Mouse (Mus musculus): ENCODE measurements around the gene Trappc5. TPM values are rescaled to one million over a fixed set of nuclear protein-coding genes. Genes with fewer than 3 reads are reported as not detected.

The Trappc5 gene
- total RNA-seq, 2 experiments from 2014 or later = 24.1 to 30.9 TPM

DNA sequence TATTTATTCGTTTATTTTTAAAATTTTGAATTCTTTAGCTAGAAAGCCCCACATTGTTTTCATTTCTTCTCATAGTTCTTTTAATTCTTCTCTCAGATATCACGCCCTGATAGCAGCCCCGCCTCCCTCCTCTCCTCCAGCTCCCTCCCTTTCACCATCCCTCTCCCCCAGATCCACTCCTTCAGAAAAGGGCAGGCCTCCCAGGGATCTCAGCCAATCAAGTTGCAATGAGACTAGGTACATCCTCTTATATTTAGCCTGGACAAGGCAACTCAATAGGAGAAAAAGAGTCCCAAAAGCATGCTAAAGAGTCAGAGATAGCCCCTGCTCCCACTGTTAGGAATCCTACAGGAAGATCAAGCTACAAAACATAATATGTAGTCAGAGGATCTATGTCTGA lies 1.4 kb upstream of the Trappc5 start:
- ATAC-seq (replicated peaks; ENCODE audit: poor library complexity, severe bottlenecking) = no peak

DNA sequence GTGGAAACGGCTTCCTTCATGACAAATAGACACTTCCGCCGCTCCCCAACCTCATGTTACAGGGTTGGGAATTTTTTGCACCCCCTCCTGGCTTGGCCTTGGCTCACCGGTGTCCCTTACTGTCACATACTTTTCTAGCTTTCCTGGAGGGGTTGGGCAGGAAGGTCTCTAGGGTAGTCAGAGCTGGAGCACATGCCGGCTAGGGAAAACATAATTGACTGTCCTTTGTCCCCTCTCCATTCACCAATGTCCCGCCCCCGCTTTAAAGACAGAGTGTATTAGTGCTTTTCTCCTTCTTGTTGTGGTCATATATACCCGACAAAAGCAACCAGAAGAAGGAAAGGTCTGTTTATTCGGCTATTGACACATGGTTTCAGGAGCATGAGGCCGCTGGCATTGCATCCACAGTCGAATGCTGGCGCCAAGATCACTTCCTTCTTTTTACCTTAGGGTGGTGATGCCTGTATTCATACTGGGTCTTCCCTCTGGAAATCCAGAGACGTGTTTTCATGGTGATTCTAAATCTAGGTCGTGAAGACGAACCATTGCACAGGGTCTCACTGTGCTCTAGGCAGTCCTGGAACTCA lies 987 bp downstream of the Trappc5 start:
- ATAC-seq (replicated peaks; ENCODE audit: poor library complexity, severe bottlenecking) = peak; percentile 43

GRCm38 (mm10) chr8:3678831-3679230 lies 2.7 kb downstream of the Trappc5 start:
- ATAC-seq (replicated peaks; ENCODE audit: poor library complexity, severe bottlenecking) = no peak

- ATAC-seq (replicated peaks; ENCODE audit: poor library complexity, severe bottlenecking) = no peak
Observed at GRCm38 (mm10) chr8:3679236-3679635, 3.1 kb downstream of the Trappc5 start.

- no peak for ATAC-seq (replicated peaks; ENCODE audit: poor library complexity, severe bottlenecking)
Observed at GRCm38 (mm10) chr8:3679656-3680055, 3.6 kb downstream of the Trappc5 start.

GRCm38 (mm10) chr8:3682435-3682834 lies 6.3 kb downstream of the Trappc5 start:
- no peak for ATAC-seq (replicated peaks; ENCODE audit: poor library complexity, severe bottlenecking)

- ATAC-seq (replicated peaks; ENCODE audit: poor library complexity, severe bottlenecking) = peak; percentile 27
Observed at GRCm38 (mm10) chr8:3683408-3684176, 7.5 kb downstream of the Trappc5 start.

DNA sequence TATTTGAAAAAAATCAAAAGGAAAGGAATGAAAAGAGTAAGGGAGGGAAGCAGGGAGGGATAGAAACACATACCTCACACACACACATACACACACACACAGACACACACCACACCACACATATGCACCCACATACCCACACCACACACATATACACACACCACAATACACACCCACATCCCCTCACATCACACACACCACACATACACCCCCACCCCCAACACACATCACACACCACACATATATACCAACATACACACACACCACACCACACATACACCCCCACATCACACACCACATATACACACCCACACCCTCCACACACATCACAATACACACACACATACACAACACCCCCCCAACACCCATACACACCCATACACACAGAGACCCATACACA lies 8.4 kb downstream of the Trappc5 start:
- no peak for ATAC-seq (replicated peaks; ENCODE audit: poor library complexity, severe bottlenecking)

DNA sequence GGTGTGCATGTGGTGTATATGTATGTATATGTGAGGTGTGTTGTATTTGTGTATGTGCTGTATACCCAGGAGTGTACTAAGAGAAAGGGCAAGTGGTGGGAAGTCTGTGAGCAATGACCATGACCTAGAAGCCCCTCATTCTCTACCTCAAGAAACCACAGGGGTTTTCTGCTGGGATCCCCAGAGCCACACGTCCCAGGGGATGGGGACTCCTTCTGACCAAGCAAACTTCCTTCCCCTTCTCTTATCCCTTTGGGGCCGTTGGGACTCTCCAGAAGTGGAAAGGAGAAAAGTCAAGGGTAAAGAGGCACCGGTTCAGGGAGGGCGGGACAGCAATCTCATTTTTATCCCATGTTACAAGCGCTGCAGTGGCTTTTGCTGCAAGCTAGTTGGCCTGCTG lies 9.3 kb downstream of the Trappc5 start:
- ATAC-seq (replicated peaks; ENCODE audit: poor library complexity, severe bottlenecking) = no peak

GRCm38 (mm10) chr8:3687537-3687936 lies 11.4 kb downstream of the Trappc5 start:
- peak; percentile 38 for ATAC-seq (replicated peaks; ENCODE audit: poor library complexity, severe bottlenecking)

- no peak for ATAC-seq (replicated peaks; ENCODE audit: poor library complexity, severe bottlenecking)
Observed at GRCm38 (mm10) chr8:3690774-3691173, 14.7 kb downstream of the Trappc5 start.

- ATAC-seq (replicated peaks; ENCODE audit: poor library complexity, severe bottlenecking) = no peak
Observed at GRCm38 (mm10) chr8:3694121-3694520, 18.0 kb downstream of the Trappc5 start, which contains the start of gene Fcer2a. Fcer2a (minus strand) TSS chr8:3694175.

DNA sequence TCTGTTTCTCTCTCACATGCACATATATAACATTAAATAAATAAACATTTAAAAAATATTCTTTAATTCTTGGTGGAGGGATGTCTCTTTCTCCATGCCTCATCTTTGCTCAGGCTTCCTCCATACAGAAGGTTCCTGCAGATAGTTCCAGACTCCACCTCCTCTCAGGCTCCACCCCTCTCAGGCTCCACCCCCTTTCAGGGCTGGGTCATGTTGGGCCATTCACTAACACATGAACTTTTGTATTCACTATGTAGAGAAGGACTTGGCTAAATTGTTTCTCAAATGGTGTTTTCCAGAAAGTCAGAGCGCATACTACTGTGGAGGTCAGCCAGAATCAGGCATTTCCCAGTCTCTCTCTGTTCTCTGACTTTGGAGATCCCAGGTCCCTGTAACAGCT lies 25.4 kb downstream of the Trappc5 start:
- peak; percentile 71 for ATAC-seq (replicated peaks; ENCODE audit: poor library complexity, severe bottlenecking)

DNA sequence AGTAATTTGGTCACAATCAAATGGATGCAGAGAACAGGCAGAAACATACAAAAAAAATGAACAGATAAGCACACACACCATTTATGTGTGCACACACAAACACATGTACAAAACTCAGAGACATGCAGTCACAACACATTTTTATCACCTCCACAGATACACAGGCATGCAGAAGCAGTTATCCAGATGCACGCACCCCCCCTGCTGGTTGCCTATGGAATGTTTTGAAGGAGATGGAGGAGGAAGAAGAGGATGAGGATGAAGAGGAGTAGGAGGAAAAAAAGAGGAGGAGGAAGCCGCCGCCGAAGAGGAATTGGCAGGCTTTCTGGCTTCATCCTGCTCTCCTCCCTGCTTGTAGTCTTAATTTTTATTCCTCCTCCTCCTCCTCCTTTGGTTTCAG lies 29.6 kb downstream of the Trappc5 start:
- peak; percentile 48 for ATAC-seq (replicated peaks; ENCODE audit: poor library complexity, severe bottlenecking)

DNA sequence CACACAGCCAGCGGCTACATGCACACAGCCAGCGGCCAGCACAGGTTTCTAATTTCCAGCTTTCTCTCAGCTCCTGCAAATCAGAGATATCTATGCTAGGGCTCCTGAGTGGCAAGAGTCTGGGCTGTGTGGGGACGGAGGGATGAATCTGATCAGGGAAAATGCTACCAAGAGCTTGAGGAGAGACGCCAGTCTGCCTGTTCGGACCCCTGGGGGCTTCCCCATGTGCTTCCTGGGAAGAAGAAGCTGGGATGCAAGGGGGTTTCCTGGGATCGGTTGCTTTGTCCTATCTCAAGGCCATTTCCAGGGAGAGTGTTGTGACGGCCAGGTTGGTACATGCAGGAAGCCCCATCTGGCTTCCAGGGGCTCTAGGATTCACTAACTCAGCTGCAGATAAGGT lies 31.5 kb downstream of the Trappc5 start:
- no peak for ATAC-seq (replicated peaks; ENCODE audit: poor library complexity, severe bottlenecking)

GRCm38 (mm10) chr8:3710312-3710711 lies 34.2 kb downstream of the Trappc5 start:
- ATAC-seq (replicated peaks; ENCODE audit: poor library complexity, severe bottlenecking) = peak; percentile 18; the same call in 1 of the 2 replicates

DNA sequence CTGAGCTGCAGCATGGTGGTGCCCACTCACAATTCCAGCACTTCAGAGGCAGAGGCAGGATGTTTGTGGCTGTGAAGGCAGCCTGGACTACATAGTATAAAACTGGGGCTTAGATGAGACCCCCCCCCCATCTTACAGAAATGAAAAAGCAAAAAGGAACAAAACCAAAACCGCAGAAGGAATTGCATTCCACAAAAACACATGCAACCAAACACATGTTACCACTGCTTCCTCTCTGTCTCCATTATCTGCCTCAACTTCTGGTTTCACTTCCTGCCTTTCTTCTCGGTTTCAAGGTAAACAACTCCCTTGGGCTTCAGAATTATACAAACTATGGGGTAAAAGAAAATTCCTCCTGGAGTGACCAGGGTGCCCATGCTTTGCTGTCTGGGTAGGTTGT lies 35.5 kb downstream of the Trappc5 start:
- peak; percentile 82 for ATAC-seq (replicated peaks; ENCODE audit: poor library complexity, severe bottlenecking)

- ATAC-seq (replicated peaks; ENCODE audit: poor library complexity, severe bottlenecking) = no peak
Observed at GRCm38 (mm10) chr8:3717321-3717954, 41.3 kb downstream of the Trappc5 start.

- peak; percentile 98 for ATAC-seq (replicated peaks; ENCODE audit: poor library complexity, severe bottlenecking)
Observed at GRCm38 (mm10) chr8:3718559-3718958, 42.5 kb downstream of the Trappc5 start.

GRCm38 (mm10) chr8:3720551-3720950 lies 44.5 kb downstream of the Trappc5 start, which contains the start of gene Clec4g:
Clec4g (minus strand) TSS chr8:3720651.
- ATAC-seq (replicated peaks; ENCODE audit: poor library complexity, severe bottlenecking) = no peak

DNA sequence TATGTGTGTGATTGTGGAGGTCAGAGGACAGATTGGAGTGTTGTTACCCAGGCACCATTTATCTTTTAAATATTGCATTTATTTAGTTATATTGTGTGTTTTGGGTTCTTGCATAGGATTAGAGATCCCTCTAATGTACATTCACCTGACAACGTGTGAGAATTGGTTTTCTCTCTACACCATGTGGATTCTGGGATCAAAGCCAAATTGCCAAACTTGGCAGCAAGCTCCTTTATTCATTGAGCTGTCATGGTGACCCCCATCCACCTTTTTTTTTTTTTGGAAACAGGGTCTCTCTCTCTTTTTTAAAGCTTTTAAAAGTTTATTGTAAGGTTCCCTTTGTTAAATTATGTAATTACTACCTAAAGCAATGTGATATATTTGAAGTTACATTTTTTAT lies 44.9 kb downstream of the Trappc5 start:
- no peak for ATAC-seq (replicated peaks; ENCODE audit: poor library complexity, severe bottlenecking)

All from granulocyte monocyte progenitor cell, adult 5-6 weeks (primary cell).